Mouse (Mus musculus) c-Kit-positive CD71-positive TER-119-negative erythroid progenitor cells, embryonic 14.5 days (primary cell): ENCODE results near the gene 5730596B20Rik.

ENCODE experiments used
- DNase-seq: peaks from one replicate; pipeline ENCODE4 v3.0.0-alpha.2; 2013; ENCODE audit warnings: low read depth

Gene 5730596B20Rik

DNA sequence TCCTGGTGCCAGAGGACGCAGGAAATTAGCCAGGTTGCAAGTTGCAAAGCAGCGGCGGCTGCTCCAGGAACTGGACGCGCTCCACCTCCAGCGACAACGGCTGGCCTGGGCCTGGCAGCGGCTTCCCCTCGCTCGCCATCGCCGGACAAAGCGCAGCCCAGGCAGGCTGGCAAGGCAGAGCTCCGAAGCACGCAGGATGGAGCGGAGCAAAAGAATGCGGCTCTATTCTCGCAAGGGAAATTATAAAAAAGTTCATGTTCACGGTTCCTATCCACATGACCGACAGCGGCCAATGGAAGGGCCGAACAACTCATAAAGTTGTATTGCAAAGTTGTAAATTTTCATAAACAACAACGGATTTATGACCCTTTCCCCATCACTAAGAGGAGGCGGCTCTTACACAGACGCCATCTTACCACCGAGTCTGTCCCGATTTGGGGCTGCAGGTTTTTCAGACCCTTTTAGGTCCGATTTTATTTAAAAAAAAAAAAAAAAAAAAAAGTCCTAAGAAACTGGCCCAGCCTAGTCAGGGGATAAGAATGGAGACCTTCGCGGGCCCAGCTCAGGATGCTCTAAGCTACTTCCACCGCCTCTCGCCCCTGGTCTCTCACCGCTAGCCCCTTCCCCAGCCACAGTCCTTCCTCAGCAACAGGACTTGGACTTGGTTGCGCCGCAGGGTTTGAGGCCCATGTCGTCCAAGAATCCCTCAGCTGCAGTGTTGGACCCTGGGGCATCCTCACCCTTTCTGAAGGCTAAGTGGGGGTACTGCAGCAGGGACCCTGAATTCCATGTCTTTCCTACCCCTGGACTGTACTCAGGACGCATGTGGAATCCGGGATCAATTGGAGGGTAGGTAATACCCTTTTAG lies 36.1 kb downstream of the 5730596B20Rik start, which contains the start of the genes Hoxa3 and Gm28308:
Hoxa3 (minus strand) TSS at position 218 of the 868 bp plus-strand sequence.
Gm28308 (minus strand) TSS at position 221 of the 868 bp plus-strand sequence.
- no peak for DNase-seq

DNA sequence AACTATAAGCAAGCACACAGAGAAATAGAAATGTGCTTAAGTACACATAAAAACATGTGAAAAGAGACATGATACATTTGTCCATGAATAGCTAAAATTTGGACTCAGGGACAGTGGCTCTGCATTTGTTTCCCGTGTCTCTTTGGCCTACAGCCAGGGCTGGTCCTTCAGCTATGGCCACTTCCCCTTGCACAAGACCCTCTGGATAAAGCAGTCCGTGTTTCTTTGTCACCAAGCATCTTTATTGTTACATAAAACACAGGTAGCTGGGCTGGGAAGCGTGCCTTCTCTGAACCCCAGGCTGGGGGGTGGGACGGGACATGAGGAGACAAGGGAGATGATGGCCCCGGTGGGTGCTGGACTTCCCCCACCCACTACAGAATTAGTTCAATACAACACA lies 37.0 kb downstream of the 5730596B20Rik start:
- no peak for DNase-seq

DNA sequence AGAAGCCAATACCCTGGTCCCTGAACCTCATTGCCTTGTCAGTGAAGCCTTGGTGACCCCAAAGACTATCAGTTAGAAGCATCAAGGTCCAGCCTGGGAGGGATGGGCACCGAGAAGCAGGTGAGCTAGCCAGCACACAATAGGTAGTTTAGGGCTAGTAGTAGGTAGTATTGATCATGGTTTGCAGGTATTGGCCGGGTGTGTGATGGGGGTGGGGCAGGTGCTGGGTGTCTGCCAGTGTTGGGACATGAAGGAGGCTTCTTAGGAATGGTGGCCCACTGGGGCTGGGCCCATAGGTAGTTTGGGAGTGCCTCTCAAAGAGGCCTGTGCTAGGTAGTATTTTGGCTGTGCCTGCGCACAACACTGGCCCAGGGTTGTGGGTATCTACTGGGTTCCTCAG lies 37.8 kb downstream of the 5730596B20Rik start:
- DNase-seq: no peak

DNA sequence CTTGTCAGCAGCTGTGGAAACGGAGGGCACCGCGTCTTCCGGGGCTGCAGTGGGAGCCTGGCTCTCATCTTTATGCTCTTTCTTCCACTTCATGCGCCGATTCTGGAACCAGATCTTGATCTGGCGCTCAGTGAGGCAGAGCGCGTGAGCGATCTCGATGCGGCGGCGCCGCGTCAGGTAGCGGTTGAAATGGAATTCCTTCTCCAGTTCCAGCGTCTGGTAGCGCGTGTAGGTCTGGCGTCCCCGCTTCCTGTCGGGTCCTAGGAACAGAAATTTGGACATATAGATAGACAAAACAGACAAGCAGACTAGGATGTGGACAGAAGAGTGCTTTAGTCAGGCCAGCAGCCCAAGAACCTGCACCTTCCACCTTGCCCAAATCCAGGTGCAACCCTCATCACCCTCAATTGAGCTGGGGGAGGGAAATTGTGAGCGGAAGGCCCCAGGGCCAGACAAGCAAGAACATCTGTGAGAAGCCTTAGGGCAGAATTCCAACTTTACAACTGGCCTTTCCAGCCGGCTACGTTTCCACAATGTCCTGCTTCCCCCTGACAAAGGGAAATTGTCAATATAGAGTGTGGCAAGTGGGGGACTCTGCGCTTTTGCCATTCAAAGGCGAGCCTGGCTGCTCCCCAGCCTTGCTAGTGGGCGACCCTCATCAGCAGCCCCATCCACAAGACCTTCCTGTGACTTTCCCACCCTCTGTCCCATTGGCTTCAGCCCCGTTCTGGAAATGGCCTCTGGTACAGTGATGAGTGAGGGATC lies 38.7 kb downstream of the 5730596B20Rik start:
- no peak for DNase-seq

DNA sequence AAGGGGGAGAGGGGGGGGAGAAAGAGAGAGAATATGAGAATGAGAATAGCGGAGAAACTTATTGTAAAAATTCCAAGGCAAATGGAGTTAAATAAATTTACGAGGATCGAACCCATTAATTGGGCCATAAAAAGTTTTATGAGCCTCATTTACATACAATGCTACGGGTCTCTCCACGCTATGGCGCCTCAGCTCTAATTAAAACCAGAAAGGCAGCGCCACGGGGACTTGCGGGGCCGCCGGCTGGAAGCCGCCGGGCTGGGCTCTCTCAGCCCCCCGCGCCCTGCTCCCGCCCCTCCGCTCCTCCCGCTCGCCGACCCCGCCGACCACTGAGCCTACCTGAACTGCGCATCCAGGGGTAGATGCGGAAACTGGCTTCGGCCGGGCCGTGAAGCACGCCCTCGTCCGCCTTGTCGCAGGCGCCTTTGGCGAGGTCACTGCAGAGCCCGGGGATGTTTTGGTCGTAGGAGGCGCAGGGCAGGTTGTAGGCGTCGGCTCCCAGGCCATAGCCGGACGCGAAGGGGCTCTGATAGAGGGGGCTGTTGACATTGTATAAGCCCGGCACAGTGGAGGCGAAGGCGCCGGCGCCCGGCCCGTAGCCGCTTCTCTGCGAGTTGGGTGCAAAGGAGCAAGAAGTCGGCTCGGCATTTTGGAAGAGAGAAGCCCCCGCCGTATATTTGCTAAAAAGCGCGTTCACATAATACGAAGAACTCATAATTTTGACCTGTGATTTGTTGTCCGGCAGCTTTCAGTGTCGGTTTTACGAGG lies 39.6 kb downstream of the 5730596B20Rik start:
- DNase-seq: no peak

DNA sequence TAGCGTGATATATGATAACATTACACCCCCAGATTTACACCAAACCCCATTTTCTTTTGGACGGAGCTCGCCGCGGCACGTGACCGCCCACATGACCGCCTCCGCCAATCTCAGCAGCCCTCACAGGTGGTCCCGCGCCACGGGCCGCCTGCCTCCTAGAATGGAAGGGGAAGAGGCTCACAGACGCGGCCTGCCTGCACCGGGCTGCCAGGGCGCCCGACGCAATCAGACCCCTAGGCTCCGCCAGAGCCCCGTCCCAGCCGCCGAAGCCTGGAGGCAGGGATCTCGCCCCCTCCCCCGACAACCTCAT lies 40.1 kb downstream of the 5730596B20Rik start:
- no peak for DNase-seq

DNA sequence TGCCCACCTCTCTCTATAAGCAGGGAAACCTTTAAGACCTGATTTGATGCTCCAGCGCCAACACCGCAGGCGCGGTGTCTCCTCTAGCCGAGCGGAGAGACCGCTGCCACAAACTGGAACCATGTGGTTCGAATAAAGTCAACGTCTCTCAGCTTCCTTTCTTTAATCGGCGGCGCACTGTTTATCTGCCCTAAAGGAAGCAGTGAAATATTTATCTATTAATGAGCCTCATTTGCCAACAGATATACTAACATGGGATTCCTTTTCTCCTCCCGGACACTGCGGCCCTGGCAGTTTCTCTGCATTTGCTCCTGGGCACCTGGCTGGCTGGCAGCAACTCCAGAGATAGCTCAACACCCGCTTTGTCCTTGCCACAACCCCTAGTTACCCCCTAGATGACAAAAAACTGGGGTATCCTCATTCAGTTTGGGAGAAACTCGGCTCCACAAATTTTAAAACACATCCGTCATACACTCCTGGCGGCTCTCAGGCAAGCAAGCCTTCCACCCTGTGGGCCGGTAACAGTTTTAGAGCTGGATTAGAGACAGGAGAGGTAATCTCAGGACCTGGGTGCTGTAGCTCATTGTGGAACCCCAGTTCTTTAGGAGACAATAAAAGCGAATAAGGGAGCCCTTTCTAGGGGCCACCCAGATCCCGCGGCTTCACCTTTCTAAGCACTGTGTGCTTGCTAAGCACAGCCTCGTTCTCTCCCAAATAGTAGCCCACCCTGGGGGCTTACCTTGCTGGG lies 40.8 kb downstream of the 5730596B20Rik start:
- DNase-seq: no peak

DNA sequence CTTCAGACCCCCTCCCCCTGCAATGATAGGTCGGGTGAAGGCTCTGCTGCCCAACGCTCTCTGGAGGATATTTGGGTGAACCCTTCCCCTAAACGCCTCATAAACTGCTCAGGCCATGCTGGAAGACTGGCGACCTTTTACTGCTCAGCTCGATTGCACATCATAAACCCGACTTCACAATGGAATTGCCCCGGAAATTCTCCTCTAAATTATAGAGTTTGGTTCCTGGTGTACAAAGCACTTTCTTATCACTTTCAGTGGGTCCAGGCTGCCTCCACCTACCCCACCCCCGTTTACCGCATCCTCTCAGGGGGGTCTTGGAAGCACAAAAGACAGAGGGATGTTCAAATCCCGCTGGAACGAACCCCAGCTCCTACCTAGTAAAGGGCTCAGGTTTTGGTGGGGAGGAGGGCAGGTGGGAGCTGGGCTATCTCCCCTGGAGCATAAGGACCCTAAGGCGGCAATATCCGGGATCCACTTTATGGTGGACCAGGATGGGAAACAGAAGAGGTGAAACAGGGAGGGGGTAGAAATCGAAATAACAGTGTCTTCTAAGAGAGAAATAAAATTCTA lies 41.4 kb downstream of the 5730596B20Rik start:
- DNase-seq: no peak

DNA sequence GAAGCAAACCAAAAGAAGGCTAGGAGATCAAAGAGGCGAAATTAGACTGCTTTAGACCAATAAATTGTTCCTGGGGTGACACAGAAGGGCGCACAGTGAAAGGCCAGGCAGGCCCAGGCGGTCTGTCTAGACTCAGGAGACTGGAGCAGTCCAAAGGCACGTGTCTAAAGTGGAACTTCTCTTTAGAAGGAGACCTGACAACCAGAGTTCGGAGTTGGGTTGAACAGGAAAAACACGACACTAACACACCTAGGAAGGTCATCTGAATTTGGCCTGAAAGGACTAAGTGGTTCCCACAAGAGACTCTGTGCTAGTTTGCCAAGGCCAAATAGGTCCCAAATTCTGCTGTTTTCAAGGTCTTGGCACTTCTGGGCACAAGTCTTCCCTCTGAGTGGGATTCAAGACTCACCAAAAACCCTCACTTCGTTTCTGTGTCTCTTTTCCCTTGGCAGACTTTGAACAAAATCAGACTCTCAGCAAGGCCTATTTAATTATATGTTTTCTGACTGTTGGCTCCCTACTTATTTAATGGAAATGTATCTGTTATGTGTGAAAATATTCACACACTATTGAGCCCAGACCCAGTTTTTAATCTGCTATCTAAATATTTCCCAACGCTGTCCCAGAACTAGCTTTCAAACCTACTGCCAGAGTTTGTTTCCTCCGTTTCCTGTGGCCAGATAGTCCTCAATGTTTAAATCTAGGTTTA lies 42.1 kb downstream of the 5730596B20Rik start:
- DNase-seq: no peak

DNA sequence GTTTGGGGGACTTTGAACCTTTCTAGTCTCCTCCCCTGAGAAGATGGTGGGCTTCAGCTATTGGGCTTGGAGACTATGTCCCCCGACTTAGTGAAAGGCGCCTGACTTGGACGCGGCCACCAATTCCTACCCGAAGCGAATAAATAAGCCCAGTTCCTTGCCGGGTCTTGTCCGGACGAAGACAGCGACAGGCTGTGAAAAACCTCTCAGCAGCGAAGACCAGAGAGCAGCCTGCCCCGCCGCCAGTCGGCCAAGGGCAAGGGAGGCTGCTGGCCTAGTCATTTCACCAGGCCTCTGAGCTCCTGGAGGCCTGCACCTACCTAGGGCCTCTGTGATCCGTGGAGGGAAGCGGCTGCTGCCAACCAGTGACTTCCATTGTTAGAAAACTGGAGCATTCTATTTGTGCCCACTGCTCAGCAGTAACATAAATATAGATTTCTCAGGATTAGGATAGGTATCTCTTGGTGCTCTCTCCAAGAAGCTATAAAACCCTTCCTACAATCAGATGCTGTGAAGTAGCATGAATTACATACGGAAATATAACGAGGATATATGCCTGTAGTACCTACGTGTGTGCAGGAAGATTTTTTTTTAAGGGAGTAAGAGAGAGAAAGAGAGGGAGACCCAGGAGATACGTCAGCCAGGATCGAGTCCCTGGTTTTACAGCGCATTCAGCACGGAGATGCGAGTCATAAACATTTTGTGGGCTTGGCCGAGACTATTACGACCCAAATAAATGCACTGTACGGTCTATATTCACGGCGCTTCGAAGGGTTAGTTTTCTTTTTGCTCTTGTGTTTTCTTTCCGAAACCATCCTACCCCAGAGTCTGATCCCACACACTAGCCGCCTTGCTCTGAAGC lies 42.9 kb downstream of the 5730596B20Rik start:
- no peak for DNase-seq

DNA sequence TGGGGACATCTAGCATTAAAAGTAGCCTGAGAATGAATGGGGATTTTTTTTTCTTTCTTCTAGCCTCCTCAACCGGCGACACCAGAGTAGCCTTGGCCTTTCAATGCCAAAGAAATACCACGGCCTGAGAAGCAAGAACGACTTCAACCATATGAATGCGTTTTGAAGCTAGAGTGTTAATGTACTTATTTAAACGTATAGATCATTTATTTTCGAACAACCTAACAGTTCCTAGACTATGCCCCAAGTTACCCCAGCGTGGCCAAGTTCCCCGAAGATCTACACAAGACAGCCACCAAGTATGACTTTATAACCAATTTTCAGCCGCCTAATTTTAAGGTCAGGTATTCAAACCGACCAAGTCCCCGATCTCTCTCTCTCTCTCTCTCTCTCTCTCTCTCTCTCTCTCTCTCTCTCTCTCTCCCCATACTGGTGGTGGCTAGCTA lies 43.6 kb downstream of the 5730596B20Rik start:
- no peak for DNase-seq

DNA sequence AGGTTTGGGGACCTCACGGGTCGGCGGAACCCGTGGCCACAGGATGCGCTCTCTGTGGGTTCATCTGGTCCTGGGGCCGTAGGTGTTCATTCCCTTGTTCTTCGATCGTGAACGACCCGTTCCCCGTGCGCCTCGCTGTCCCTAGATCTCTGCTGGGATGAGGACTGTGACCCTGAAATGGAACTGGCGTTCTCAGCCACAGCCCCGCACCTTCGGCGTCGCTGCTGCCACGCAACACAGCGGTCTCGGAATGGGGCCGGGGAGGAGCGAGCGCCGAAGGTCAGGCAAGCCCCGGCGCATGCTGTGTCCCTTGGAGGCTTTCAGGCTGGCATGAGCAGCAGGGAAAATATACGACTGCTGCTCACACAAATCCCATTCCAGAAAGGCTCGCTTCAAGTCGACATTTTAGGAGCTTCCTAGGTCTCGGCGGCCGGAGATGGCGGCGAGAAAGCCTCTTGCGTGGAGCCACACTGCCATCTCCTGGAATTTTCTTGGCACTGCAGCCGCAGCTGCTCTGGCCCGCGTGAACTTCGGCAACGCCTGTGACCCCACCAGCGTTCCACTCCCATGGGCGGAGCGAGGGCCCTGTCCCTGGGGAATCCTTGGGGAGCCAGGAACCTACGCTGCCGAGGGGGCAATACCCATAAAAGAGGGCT lies 44.2 kb downstream of the 5730596B20Rik start, which contains the start of gene Hoxa7:
Hoxa7 (minus strand) TSS at position 518 of the 656 bp plus-strand sequence.
- DNase-seq: peak; percentile 39

DNA sequence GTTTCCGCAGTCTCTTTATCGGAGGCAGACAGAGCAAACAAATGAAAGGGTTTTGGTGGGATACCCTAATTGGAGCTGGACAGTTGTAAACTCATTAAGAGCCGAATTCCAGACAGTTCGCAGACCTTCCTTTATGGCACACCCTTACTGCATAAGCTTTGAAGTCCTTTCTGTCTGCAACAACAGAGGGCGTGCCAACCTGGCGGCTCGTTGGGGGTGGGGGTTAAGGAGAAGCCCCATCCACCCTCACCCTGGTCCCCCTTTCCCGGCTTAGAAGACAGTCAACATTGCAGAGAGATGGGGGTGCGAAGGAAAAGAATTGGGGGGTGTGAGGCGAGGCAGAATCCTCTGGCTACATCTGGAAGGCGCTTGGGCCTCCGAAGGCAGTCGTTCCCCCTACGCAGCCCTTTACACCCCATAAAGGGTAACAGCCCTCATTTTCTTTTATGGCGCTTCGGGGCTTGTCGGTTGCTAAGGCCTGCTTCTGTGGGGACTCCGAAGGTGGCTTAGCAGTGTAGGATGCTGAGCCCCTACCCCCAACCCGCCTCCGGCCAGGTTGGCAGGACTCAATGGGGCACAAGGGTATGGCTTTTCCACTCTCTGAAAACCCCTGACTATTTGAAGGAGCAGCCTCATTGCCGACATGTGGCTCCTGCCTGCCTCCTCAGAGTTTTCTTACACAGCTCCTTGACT lies 44.8 kb downstream of the 5730596B20Rik start:
- no peak for DNase-seq

DNA sequence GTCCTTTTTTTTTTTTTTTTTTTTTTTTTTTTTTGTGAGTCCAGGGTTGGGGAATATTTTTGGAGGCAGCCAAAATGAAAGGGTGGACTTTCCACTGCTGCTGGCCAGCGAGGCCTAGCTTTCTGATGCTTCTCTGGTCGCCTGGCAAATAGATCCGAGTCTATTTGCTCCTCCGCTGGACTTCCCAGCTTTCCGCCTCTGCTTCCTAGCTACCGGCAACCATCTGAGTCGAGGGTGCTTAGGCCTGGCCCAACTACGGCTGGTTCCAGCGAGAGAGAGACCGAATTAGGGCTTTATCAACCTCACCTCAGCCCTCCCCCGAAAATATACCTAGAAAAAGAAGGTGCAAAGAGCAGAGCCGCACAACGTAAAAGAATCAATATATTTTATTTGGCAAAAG lies 45.4 kb downstream of the 5730596B20Rik start:
- DNase-seq: no peak

DNA sequence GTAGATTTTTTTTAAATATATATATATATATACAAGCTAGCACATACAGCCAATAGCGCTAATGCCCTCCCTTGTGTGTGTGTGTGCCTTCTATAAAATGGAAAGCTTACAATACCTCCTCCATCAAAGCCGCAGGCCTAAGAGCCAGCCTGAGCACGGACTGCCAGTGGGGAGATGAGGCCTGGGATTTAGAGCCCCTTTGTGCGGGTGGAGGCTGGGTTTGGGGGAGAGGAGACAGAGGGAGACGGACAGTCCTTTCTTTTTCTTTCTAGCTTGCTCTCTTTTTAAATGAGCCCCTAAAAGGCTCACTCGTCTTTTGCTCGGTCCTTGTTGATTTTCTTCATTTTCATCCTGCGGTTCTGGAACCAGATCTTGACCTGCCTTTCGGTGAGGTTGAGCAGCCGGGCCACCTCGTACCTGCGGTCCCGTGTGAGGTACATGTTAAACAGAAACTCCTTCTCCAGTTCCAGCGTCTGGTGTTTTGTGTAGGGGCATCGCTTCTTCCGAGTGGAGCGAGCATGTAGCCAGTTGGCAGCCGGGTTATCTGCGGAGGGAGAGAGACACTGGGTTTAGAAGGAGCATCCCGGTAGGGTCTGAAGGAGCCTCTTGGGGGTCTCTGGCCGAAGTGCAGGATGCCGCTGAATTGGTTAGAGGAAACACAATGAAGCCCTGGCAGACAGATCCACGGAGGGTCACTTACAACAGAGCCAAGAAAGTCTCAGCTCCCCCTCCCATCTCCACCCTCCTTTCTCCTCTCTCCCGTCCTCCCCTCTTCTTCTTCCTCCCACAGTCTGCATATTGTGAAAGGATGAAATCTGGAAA lies 46.9 kb downstream of the 5730596B20Rik start:
- DNase-seq: no peak

DNA sequence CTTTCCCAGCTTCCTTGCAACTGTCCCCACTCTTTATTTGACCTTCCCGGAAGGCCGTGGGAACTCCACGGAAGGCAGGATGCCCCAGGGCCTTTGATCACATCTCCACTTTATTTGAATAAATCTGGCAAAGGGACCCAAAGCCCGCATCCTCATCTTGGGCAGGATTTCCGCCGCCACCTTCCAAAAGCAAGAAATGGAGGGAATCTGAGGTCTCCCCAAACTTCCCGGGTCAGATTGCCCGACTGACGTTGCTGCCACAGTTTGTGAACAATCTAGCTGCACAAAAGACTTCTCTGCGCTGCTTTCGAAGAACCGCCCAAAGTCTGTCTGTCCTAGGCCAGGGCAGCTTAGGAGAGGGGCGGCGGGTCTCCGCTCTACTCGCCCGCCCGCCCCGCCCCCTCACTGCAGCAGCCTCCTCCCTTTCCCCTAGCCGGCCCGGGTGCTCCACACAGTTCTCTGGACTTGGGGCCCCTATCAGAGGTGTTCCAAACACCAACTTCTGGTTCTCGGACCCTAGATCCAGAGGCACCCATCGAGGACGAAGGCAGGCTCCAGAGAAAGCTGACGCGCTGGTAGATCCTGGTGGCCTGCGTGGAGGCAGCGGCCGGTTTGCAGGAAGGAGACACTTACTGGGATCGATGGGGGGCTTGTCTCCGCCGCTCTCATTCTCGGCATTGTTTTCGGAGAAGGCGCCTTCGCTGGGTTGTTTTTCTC lies 47.8 kb downstream of the 5730596B20Rik start:
- no peak for DNase-seq
